Mouse (Mus musculus): Measurements from ENCODE around the gene Syn3. TPM values are rescaled to one million over a fixed set of nuclear protein-coding genes. Genes with fewer than 3 reads are reported as not detected.
"Not testable (repeated sequence)": the region's sequence is repeated elsewhere in the genome, so short reads cannot be mapped to it uniquely, and the experiment has no call there.

The Syn3 gene
- polyA plus RNA-seq, 1 experiment: 0.15 TPM

- Histone ChIP-seq H3K36me3 (replicated peaks; ENCODE audit: low read length) (no peaks in the 10 kb centered on the region), H3K4me1 (no peaks in the 10 kb centered on the region), H3K9me3 (no peaks in the 10 kb centered on the region), H3K27me3 (replicated peaks) (peaks cover 12% of the 10 kb centered on the region), H3K4me3 (replicated peaks) (no peak overlapping the region)
- TF ChIP-seq GATA1 (IDR thresholded peaks at IDR 0.05; ENCODE audit: borderline replicate concordance, low read length) (no peak), FLI1 (IDR thresholded peaks at IDR 0.05; ENCODE audit: low read length) (no peak)
These were observed 46.2 kb downstream of the Syn3 start for GRCm38 (mm10) chr10:86452326-86452995.

- Histone ChIP-seq H3K27me3 (replicated peaks) (peaks cover 14% of the 10 kb centered on the region), H3K36me3 (replicated peaks; ENCODE audit: low read length) (no peaks in the 10 kb centered on the region), H3K9me3 (no peaks in the 10 kb centered on the region), H3K4me3 (replicated peaks) (no peak overlapping the region), H3K4me1 (no peaks in the 10 kb centered on the region)
- no peak for TF ChIP-seq FLI1 (IDR thresholded peaks at IDR 0.05; ENCODE audit: low read length)
- TF ChIP-seq GATA1 (IDR thresholded peaks at IDR 0.05; ENCODE audit: borderline replicate concordance, low read length): no peak
These were observed 47.4 kb downstream of the Syn3 start for GRCm38 (mm10) chr10:86451294-86451693.

- Histone ChIP-seq H3K4me1 (no peaks in the 10 kb centered on the region), H3K36me3 (replicated peaks; ENCODE audit: low read length) (no peaks in the 10 kb centered on the region), H3K27me3 (replicated peaks) (peaks cover 8% of the 10 kb centered on the region), H3K9me3 (no peaks in the 10 kb centered on the region), H3K4me3 (replicated peaks) (no peak overlapping the region)
- no peak for TF ChIP-seq GATA1 (IDR thresholded peaks at IDR 0.05; ENCODE audit: borderline replicate concordance, low read length)
- TF ChIP-seq FLI1 (IDR thresholded peaks at IDR 0.05; ENCODE audit: low read length): no peak
These were observed 52.0 kb downstream of the Syn3 start for GRCm38 (mm10) chr10:86446649-86447048.

GRCm38 (mm10) chr10:86445207-86445606, 53.5 kb downstream of the Syn3 start:
- TF ChIP-seq GATA1 (IDR thresholded peaks at IDR 0.05; ENCODE audit: borderline replicate concordance, low read length) (no peak), FLI1 (IDR thresholded peaks at IDR 0.05; ENCODE audit: low read length) (no peak)
- peaks cover 8% of the 10 kb centered on the region for H3K27me3 ChIP-seq (replicated peaks)
- no peaks in the 10 kb centered on the region for H3K36me3 ChIP-seq (replicated peaks; ENCODE audit: low read length)
- no peak overlapping the region for H3K4me3 ChIP-seq (replicated peaks)
- no peaks in the 10 kb centered on the region for H3K4me1 ChIP-seq
- H3K9me3 ChIP-seq: no peaks in the 10 kb centered on the region

- H3K9me3 ChIP-seq: no peaks in the 10 kb centered on the region
- H3K4me3 ChIP-seq (replicated peaks): no peak overlapping the region
- no peaks in the 10 kb centered on the region for H3K36me3 ChIP-seq (replicated peaks; ENCODE audit: low read length)
- no peaks in the 10 kb centered on the region for H3K4me1 ChIP-seq
- peaks cover 8% of the 10 kb centered on the region for H3K27me3 ChIP-seq (replicated peaks)
- TF ChIP-seq GATA1 (IDR thresholded peaks at IDR 0.05; ENCODE audit: borderline replicate concordance, low read length): no peak
- no peak for TF ChIP-seq FLI1 (IDR thresholded peaks at IDR 0.05; ENCODE audit: low read length)
These were observed 54.0 kb downstream of the Syn3 start for GRCm38 (mm10) chr10:86444665-86445064.

GRCm38 (mm10) chr10:86441765-86442164, 56.9 kb downstream of the Syn3 start:
- peaks cover 5% of the 10 kb centered on the region; the same call in 1 of the 2 replicates for H3K9me3 ChIP-seq
- peaks cover 3% of the 10 kb centered on the region for H3K27me3 ChIP-seq (replicated peaks)
- no peaks in the 10 kb centered on the region for H3K4me1 ChIP-seq
- no peak for TF ChIP-seq FLI1 (IDR thresholded peaks at IDR 0.05; ENCODE audit: low read length)
- no peak for TF ChIP-seq GATA1 (IDR thresholded peaks at IDR 0.05; ENCODE audit: borderline replicate concordance, low read length)
- H3K36me3 ChIP-seq (replicated peaks; ENCODE audit: low read length): no peaks in the 10 kb centered on the region
- no peak overlapping the region for H3K4me3 ChIP-seq (replicated peaks)

- TF ChIP-seq FLI1 (IDR thresholded peaks at IDR 0.05; ENCODE audit: low read length) (no peak), GATA1 (IDR thresholded peaks at IDR 0.05; ENCODE audit: borderline replicate concordance, low read length) (no peak)
- H3K4me3 ChIP-seq (replicated peaks): no peak overlapping the region
- H3K27me3 ChIP-seq (replicated peaks): no peaks in the 10 kb centered on the region
- H3K9me3 ChIP-seq: peaks cover 5% of the 10 kb centered on the region; the same call in 1 of the 2 replicates
- H3K36me3 ChIP-seq (replicated peaks; ENCODE audit: low read length): no peaks in the 10 kb centered on the region
- no peaks in the 10 kb centered on the region for H3K4me1 ChIP-seq
These were observed 59.1 kb downstream of the Syn3 start for GRCm38 (mm10) chr10:86439640-86440039.

- Histone ChIP-seq H3K9me3 (peaks cover 5% of the 10 kb centered on the region; the same call in 1 of the 2 replicates), H3K36me3 (replicated peaks; ENCODE audit: low read length) (no peaks in the 10 kb centered on the region), H3K4me1 (no peaks in the 10 kb centered on the region), H3K27me3 (replicated peaks) (no peaks in the 10 kb centered on the region), H3K4me3 (replicated peaks) (no peak overlapping the region)
- TF ChIP-seq FLI1 (IDR thresholded peaks at IDR 0.05; ENCODE audit: low read length): no peak
These were observed 61.4 kb downstream of the Syn3 start for GRCm38 (mm10) chr10:86437294-86437693.

GRCm38 (mm10) chr10:86435006-86435405, 63.7 kb downstream of the Syn3 start:
- not testable (repeated sequence) for H3K4me3 ChIP-seq (replicated peaks); H3K4me1 ChIP-seq; H3K27me3 ChIP-seq (replicated peaks); H3K9me3 ChIP-seq; H3K36me3 ChIP-seq (replicated peaks; ENCODE audit: low read length)

GRCm38 (mm10) chr10:86429651-86430050, 69.0 kb downstream of the Syn3 start:
- Histone ChIP-seq H3K4me1 (no peaks in the 10 kb centered on the region), H3K4me3 (replicated peaks) (no peak overlapping the region), H3K27me3 (replicated peaks) (no peaks in the 10 kb centered on the region), H3K36me3 (replicated peaks; ENCODE audit: low read length) (no peaks in the 10 kb centered on the region), H3K9me3 (0 out of 2 replicates have a peak, but pooled peaks cover 4% of the 10 kb centered on the region)
- TF ChIP-seq GATA1 (IDR thresholded peaks at IDR 0.05; ENCODE audit: borderline replicate concordance, low read length) (no peak), FLI1 (IDR thresholded peaks at IDR 0.05; ENCODE audit: low read length) (no peak)

- TF ChIP-seq GATA1 (IDR thresholded peaks at IDR 0.05; ENCODE audit: borderline replicate concordance, low read length) (no peak), FLI1 (IDR thresholded peaks at IDR 0.05; ENCODE audit: low read length) (no peak)
- peaks cover 4% of the 10 kb centered on the region for H3K27me3 ChIP-seq (replicated peaks)
- H3K36me3 ChIP-seq (replicated peaks; ENCODE audit: low read length): no peaks in the 10 kb centered on the region
- H3K4me3 ChIP-seq (replicated peaks): no peak overlapping the region
- H3K9me3 ChIP-seq: 0 out of 2 replicates have a peak, but pooled peaks cover 4% of the 10 kb centered on the region
- no peaks in the 10 kb centered on the region for H3K4me1 ChIP-seq
These were observed 70.7 kb downstream of the Syn3 start for GRCm38 (mm10) chr10:86427956-86428355.
